Mouse (Mus musculus) ovary, adult 10 weeks (tissue): Measurements from ENCODE around the gene Mrm2. TPM values are rescaled to one million over a fixed set of nuclear protein-coding genes. Genes with fewer than 3 reads are reported as not detected.

Experiments used
- polyA plus RNA-seq: library from polyadenylated mRNA; stranded (reverse); fragments of 350-450 nt; fragmentation: Illumina TruSeq; extraction: RNeasy Lipid Tissue Mini Kit (QIAGEN cat#74804); gene quantifications from one replicate; pipeline ENCODE4 v1.2.3, GENCODE M21; 2014

Gene Mrm2
- 0.97 TPM for polyA plus RNA-seq

GRCm38 (mm10) chr5:140331615-140332512, at the start of gene Mrm2:
TSS of gene Mrm2 (minus strand) at chr5:140331898.

DNA sequence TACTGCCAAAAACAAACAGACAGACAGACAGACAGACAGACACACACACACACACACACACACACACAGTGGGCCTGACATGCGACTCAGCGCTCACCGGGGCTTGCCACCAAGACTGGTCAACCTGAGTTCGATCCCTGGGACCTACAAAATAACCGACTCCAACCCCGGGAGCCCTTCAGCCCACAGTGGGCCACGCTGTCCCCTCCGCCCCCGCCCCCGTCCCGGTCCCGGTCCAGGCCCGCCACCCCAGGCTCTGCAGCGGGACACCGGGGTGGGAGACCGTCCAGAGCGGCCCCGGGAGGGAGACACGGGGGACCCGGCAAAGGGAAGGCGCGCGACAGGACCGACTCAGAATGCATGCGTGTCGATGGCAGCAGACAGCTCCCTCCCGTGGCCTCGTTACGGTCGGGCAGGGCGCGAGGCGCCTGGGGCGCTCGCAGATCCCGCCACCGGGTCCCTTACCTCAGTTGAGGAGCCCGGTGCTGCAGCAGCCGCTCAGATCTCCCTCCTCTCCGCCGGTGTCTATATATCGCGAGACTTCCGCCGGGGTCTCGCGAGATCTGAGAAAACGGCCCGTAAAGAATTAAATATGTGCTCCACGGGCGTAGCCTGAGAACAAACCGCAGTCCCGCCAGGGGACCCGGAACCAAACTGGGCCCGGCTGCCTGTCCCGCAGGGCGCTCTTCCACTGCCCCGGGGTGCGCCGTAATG, 10.5 kb downstream of the Mrm2 start, which contains the start of the genes Mad1l1 and Nudt1:
Mad1l1 (minus strand) TSS at position 511 of the 714 bp plus-strand sequence.
Nudt1 (plus strand) TSS at position 615 of the 714 bp plus-strand sequence.

Other genes with a start within 250 kb of the Mrm2 start
- gene Mad1l1, start 10.3 kb downstream of the Mrm2 start, polyA plus RNA-seq = 0.54 TPM
- gene Nudt1, start 10.2 kb downstream of the Mrm2 start, polyA plus RNA-seq = 0.71 TPM
- not detected for gene Snx8, start 57.4 kb upstream of the Mrm2 start, polyA plus RNA-seq
- 39.9 TPM for gene Eif3b, start 87.4 kb upstream of the Mrm2 start, polyA plus RNA-seq
- not detected for gene Gm4869, start 113.7 kb upstream of the Mrm2 start, polyA plus RNA-seq
- 1.2 TPM for gene Chst12, start 173.7 kb upstream of the Mrm2 start, polyA plus RNA-seq
- not detected for gene Grifin, start 233.2 kb upstream of the Mrm2 start, polyA plus RNA-seq